Mouse (Mus musculus): ENCODE measurements around the gene Uqcr11. TPM values are rescaled to one million over a fixed set of nuclear protein-coding genes. Genes with fewer than 3 reads are reported as not detected.
A peak's percentile ranks its signal among the peaks of the same experiment; 100 is the strongest.

Gene Uqcr11
- total RNA-seq, 1 experiment: 995 TPM

- in situ Hi-C loops (cut with MboI; ENCODE audit: low sequenced_read_pairs in 2 of 2, unreplicated experiment in 2 of 2): no loop called here
- Histone ChIP-seq H3K9ac (ENCODE audit: insufficient read depth, low read depth, low read length, poor library complexity, severe bottlenecking) (peak within 1 kb of the TSS; percentile 89), H3K9me3 (ENCODE audit: control insufficient read depth, insufficient read depth, low read depth, low read length) (no peaks in the 10 kb centered on the region), H3K36me3 (ENCODE audit: control insufficient read depth, insufficient read depth, low read length, poor library complexity, severe bottlenecking) (peaks cover 21% of the 10 kb centered on the region), H3K27ac (ENCODE audit: insufficient read depth, low read depth, low read length, poor library complexity, severe bottlenecking) (peak within 1 kb of the TSS; percentile 58), H3K4me3 (ENCODE audit: insufficient read depth in 1 of 2, low read depth in 1 of 2, low read length in 2 of 2, poor library complexity in 1 of 2, severe bottlenecking in 1 of 2) (peak within 1 kb of the TSS; percentile 79 to 83), H3K4me1 (ENCODE audit: control insufficient read depth in 2 of 2, insufficient read depth in 2 of 2, low read length in 2 of 2, poor library complexity in 1 of 2) (peaks cover 5 to 31% of the 10 kb centered on the region in 2 experiments; a peak in 2 of 4 replicates)
- no peak for DNase-seq (ENCODE audit: low read depth, low spot score)
- TF ChIP-seq ZC3H11A (IDR thresholded peaks at IDR 0.05; ENCODE audit: borderline replicate concordance, low read depth, low read length) (no peak), CHD2 (IDR thresholded peaks at IDR 0.05; ENCODE audit: low read depth, low read length) (no peak), HCFC1 (IDR thresholded peaks at IDR 0.05; ENCODE audit: borderline replicate concordance, insufficient read depth, low read length) (no peak), ZNF384 (IDR thresholded peaks at IDR 0.05; ENCODE audit: low read depth, low read length) (no peak), MAFK (IDR thresholded peaks at IDR 0.05; ENCODE audit: insufficient read depth, low read depth, low read length) (no peak)
Observed at GRCm38 (mm10) chr10:80387522-80387959, 19.1 kb downstream of the Uqcr11 start, which contains the start of gene Mex3d. Mex3d (minus strand) TSS chr10:80387659.

- Histone ChIP-seq H3K36me3 (ENCODE audit: control insufficient read depth, insufficient read depth, low read length, poor library complexity, severe bottlenecking) (peaks cover 18% of the 10 kb centered on the region), H3K9ac (ENCODE audit: insufficient read depth, low read depth, low read length, poor library complexity, severe bottlenecking) (peak overlapping the region; percentile 72), H3K4me1 (ENCODE audit: control insufficient read depth in 2 of 2, insufficient read depth in 2 of 2, low read length in 2 of 2, poor library complexity in 1 of 2) (peaks cover 5 to 36% of the 10 kb centered on the region in 2 experiments; a peak in 2 of 4 replicates), H3K9me3 (ENCODE audit: control insufficient read depth, insufficient read depth, low read depth, low read length) (no peaks in the 10 kb centered on the region), H3K4me3 (ENCODE audit: insufficient read depth in 1 of 2, low read depth in 1 of 2, low read length in 2 of 2, poor library complexity in 1 of 2, severe bottlenecking in 1 of 2) (peak overlapping the region; percentile 79 to 83), H3K27ac (ENCODE audit: insufficient read depth, low read depth, low read length, poor library complexity, severe bottlenecking) (no peak overlapping the region)
- DNase-seq (ENCODE audit: low read depth, low spot score): no peak
- in situ Hi-C loops (cut with MboI; ENCODE audit: low sequenced_read_pairs in 2 of 2, unreplicated experiment in 2 of 2): no loop called here
- no peak for TF ChIP-seq ZNF384 (IDR thresholded peaks at IDR 0.05; ENCODE audit: low read depth, low read length)
- TF ChIP-seq MAFK (IDR thresholded peaks at IDR 0.05; ENCODE audit: insufficient read depth, low read depth, low read length): no peak
- TF ChIP-seq HCFC1 (IDR thresholded peaks at IDR 0.05; ENCODE audit: borderline replicate concordance, insufficient read depth, low read length): no peak
- no peak for TF ChIP-seq CHD2 (IDR thresholded peaks at IDR 0.05; ENCODE audit: low read depth, low read length)
- TF ChIP-seq ZC3H11A (IDR thresholded peaks at IDR 0.05; ENCODE audit: borderline replicate concordance, low read depth, low read length): no peak
Observed at GRCm38 (mm10) chr10:80386735-80387471, 19.7 kb downstream of the Uqcr11 start.

- H3K36me3 ChIP-seq (ENCODE audit: control insufficient read depth, insufficient read depth, low read length, poor library complexity, severe bottlenecking): peaks cover 17% of the 10 kb centered on the region
- no peak for TF ChIP-seq ZNF384 (IDR thresholded peaks at IDR 0.05; ENCODE audit: low read depth, low read length)
- TF ChIP-seq HCFC1 (IDR thresholded peaks at IDR 0.05; ENCODE audit: borderline replicate concordance, insufficient read depth, low read length): no peak
- TF ChIP-seq ZC3H11A (IDR thresholded peaks at IDR 0.05; ENCODE audit: borderline replicate concordance, low read depth, low read length): no peak
- no peak for TF ChIP-seq MAFK (IDR thresholded peaks at IDR 0.05; ENCODE audit: insufficient read depth, low read depth, low read length)
- TF ChIP-seq CHD2 (IDR thresholded peaks at IDR 0.05; ENCODE audit: low read depth, low read length): no peak
- in situ Hi-C loops (cut with MboI; ENCODE audit: low sequenced_read_pairs in 2 of 2, unreplicated experiment in 2 of 2): no loop called here
- no peak for DNase-seq (ENCODE audit: low read depth, low spot score)
- H3K9me3 ChIP-seq (ENCODE audit: control insufficient read depth, insufficient read depth, low read depth, low read length): no peaks in the 10 kb centered on the region
- peak overlapping the region; percentile 72 for H3K9ac ChIP-seq (ENCODE audit: insufficient read depth, low read depth, low read length, poor library complexity, severe bottlenecking)
- no peak overlapping the region for H3K27ac ChIP-seq (ENCODE audit: insufficient read depth, low read depth, low read length, poor library complexity, severe bottlenecking)
- H3K4me3 ChIP-seq (ENCODE audit: insufficient read depth in 1 of 2, low read depth in 1 of 2, low read length in 2 of 2, poor library complexity in 1 of 2, severe bottlenecking in 1 of 2): peak overlapping the region; percentile 79 to 83
- H3K4me1 ChIP-seq (ENCODE audit: control insufficient read depth in 2 of 2, insufficient read depth in 2 of 2, low read length in 2 of 2, poor library complexity in 1 of 2): peaks cover 5 to 37% of the 10 kb centered on the region in 2 experiments; a peak in 2 of 4 replicates
Observed at GRCm38 (mm10) chr10:80385811-80386734, 20.6 kb downstream of the Uqcr11 start.

- peaks cover 5 to 38% of the 10 kb centered on the region in 2 experiments; a peak in 2 of 4 replicates for H3K4me1 ChIP-seq (ENCODE audit: control insufficient read depth in 2 of 2, insufficient read depth in 2 of 2, low read length in 2 of 2, poor library complexity in 1 of 2)
- H3K27ac ChIP-seq (ENCODE audit: insufficient read depth, low read depth, low read length, poor library complexity, severe bottlenecking): no peak overlapping the region
- H3K9me3 ChIP-seq (ENCODE audit: control insufficient read depth, insufficient read depth, low read depth, low read length): no peaks in the 10 kb centered on the region
- H3K9ac ChIP-seq (ENCODE audit: insufficient read depth, low read depth, low read length, poor library complexity, severe bottlenecking): no peak overlapping the region
- DNase-seq (ENCODE audit: low read depth, low spot score): no peak
- no peak for TF ChIP-seq CHD2 (IDR thresholded peaks at IDR 0.05; ENCODE audit: low read depth, low read length)
- TF ChIP-seq ZC3H11A (IDR thresholded peaks at IDR 0.05; ENCODE audit: borderline replicate concordance, low read depth, low read length): no peak
- TF ChIP-seq HCFC1 (IDR thresholded peaks at IDR 0.05; ENCODE audit: borderline replicate concordance, insufficient read depth, low read length): no peak
- TF ChIP-seq ZNF384 (IDR thresholded peaks at IDR 0.05; ENCODE audit: low read depth, low read length): no peak
- H3K36me3 ChIP-seq (ENCODE audit: control insufficient read depth, insufficient read depth, low read length, poor library complexity, severe bottlenecking): peaks cover 18% of the 10 kb centered on the region; the same call in 1 of the 2 replicates
- in situ Hi-C loops (cut with MboI; ENCODE audit: low sequenced_read_pairs in 2 of 2, unreplicated experiment in 2 of 2): no loop called here
- H3K4me3 ChIP-seq (ENCODE audit: insufficient read depth in 1 of 2, low read depth in 1 of 2, low read length in 2 of 2, poor library complexity in 1 of 2, severe bottlenecking in 1 of 2): no peak overlapping the region; a peak in 1 of 4 replicates
Observed at GRCm38 (mm10) chr10:80385310-80385709, 21.3 kb downstream of the Uqcr11 start.

Measured in ES-E14 (cell line).